Mouse (Mus musculus): ENCODE results near the gene Lifr. TPM values are rescaled to one million over a fixed set of nuclear protein-coding genes. Genes with fewer than 3 reads are reported as not detected.

Gene Lifr
- polyA plus RNA-seq, 1 experiment from 2014 or later = 28.1 TPM

- H3K9me3 ChIP-seq = no peaks in the 10 kb centered on the region
- no peaks in the 10 kb centered on the region for H3K27me3 ChIP-seq
- H3K4me2 ChIP-seq = no peak overlapping the region
- peaks cover 10% of the 10 kb centered on the region; the same call in 1 of the 2 replicates for H3K4me1 ChIP-seq (replicated peaks)
- no peak overlapping the region for H3K9ac ChIP-seq
- H3K4me3 ChIP-seq = no peak overlapping the region
- H3K27ac ChIP-seq (replicated peaks) = no peak overlapping the region
- 74% methylated on average over 12 of the region's 12 CpGs for WGBS
- no peak for ATAC-seq (ENCODE audit: low read depth)
- no peaks in the 10 kb centered on the region for H3K36me3 ChIP-seq
Measured at GRCm38 (mm10) chr15:7224151-7224775, 133.8 kb downstream of the Lifr start.

GRCm38 (mm10) chr15:7226225-7226624 is 135.8 kb downstream of the Lifr start:
- H3K36me3 ChIP-seq = no peaks in the 10 kb centered on the region
- no peak overlapping the region for H3K4me2 ChIP-seq
- ATAC-seq (ENCODE audit: low read depth) = peak; percentile 95
- 7% methylated on average over 5 of the region's 5 CpGs for WGBS
- H3K4me3 ChIP-seq = no peak overlapping the region
- H3K27me3 ChIP-seq = no peaks in the 10 kb centered on the region
- H3K27ac ChIP-seq (replicated peaks) = no peak overlapping the region
- no peaks in the 10 kb centered on the region for H3K9me3 ChIP-seq
- peaks cover 10% of the 10 kb centered on the region; the same call in 1 of the 2 replicates for H3K4me1 ChIP-seq (replicated peaks)
- no peak overlapping the region for H3K9ac ChIP-seq

GRCm38 (mm10) chr15:7233393-7234090 is 143.1 kb downstream of the Lifr start:
- no peak for ATAC-seq (ENCODE audit: low read depth)
- Histone ChIP-seq H3K9me3 (no peaks in the 10 kb centered on the region), H3K27me3 (no peaks in the 10 kb centered on the region), H3K36me3 (no peaks in the 10 kb centered on the region), H3K4me3 (no peak overlapping the region), H3K4me2 (no peak overlapping the region), H3K9ac (no peak overlapping the region), H3K27ac (replicated peaks) (no peak overlapping the region), H3K4me1 (replicated peaks) (no peaks in the 10 kb centered on the region)
- WGBS = 90% methylated on average over 13 of the region's 13 CpGs

GRCm38 (mm10) chr15:7239904-7240303 is 149.5 kb downstream of the Lifr start:
- Histone ChIP-seq H3K27me3 (no peaks in the 10 kb centered on the region), H3K9ac (no peak overlapping the region), H3K9me3 (no peaks in the 10 kb centered on the region), H3K36me3 (no peaks in the 10 kb centered on the region), H3K27ac (replicated peaks) (no peak overlapping the region), H3K4me3 (no peak overlapping the region), H3K4me2 (no peak overlapping the region), H3K4me1 (replicated peaks) (no peaks in the 10 kb centered on the region; the same call in 1 of the 2 replicates)
- no peak for ATAC-seq (ENCODE audit: low read depth)
- WGBS = 76% methylated on average over 11 of the region's 11 CpGs

GRCm38 (mm10) chr15:7240950-7241349 is 150.5 kb downstream of the Lifr start:
- WGBS = 69% methylated on average over 3 of the region's 3 CpGs
- no peak overlapping the region for H3K27ac ChIP-seq (replicated peaks)
- no peaks in the 10 kb centered on the region for H3K27me3 ChIP-seq
- no peaks in the 10 kb centered on the region; the same call in 1 of the 2 replicates for H3K4me1 ChIP-seq (replicated peaks)
- H3K4me2 ChIP-seq = no peak overlapping the region
- no peak overlapping the region for H3K9ac ChIP-seq
- no peak overlapping the region for H3K4me3 ChIP-seq
- no peaks in the 10 kb centered on the region for H3K9me3 ChIP-seq
- ATAC-seq (ENCODE audit: low read depth) = no peak
- no peaks in the 10 kb centered on the region for H3K36me3 ChIP-seq

GRCm38 (mm10) chr15:7242161-7242850 is 151.9 kb downstream of the Lifr start:
- H3K36me3 ChIP-seq = no peaks in the 10 kb centered on the region
- H3K4me1 ChIP-seq (replicated peaks) = no peaks in the 10 kb centered on the region; the same call in 1 of the 2 replicates
- H3K27me3 ChIP-seq = no peaks in the 10 kb centered on the region
- ATAC-seq (ENCODE audit: low read depth) = no peak
- no peak overlapping the region for H3K27ac ChIP-seq (replicated peaks)
- 81% methylated on average over 15 of the region's 15 CpGs for WGBS
- no peak overlapping the region for H3K4me2 ChIP-seq
- H3K4me3 ChIP-seq = no peak overlapping the region
- H3K9me3 ChIP-seq = no peaks in the 10 kb centered on the region
- H3K9ac ChIP-seq = no peak overlapping the region

Other genes starting within 250 kb of the Lifr start
- gene Osmr, start 215.6 kb upstream of the Lifr start, polyA plus RNA-seq (2015; fragmentation: Nextera tagmentation; extraction: Ambion mirVana) = 1.2 and 1.7 TPM in 2 replicates

Measured in neural tube, embryonic 13.5 days (tissue).